Mouse (Mus musculus): Measurements from ENCODE around the gene Hirip3.
A peak's percentile ranks its signal among the peaks of the same experiment; 100 is the strongest.
"Not testable (repeated sequence)": the region's sequence is repeated elsewhere in the genome, so short reads cannot be mapped to it uniquely, and the experiment has no call there.

Hirip3 gene

DNA sequence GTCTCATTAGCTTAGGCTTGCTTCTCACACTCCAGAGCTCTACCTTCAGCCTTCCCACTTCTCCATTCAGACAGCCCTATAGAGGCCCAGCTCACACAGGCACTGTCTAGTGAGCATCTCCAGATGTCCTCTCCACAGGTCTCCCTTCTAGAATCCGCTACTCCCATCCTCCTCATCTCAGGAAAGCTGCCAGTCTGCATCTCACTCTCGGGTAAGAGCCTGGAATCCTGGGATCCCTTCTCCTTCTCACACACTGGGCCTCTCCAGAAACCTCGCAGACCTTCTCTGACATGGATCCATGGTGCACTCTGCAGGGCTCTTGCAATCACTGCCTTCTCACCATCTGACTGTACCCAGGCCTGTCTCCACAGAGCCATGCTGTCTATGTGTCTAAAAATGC lies 6.1 kb upstream of the Hirip3 start:
- peak; percentile 21; the same call in 1 of the 2 replicates for ATAC-seq (ENCODE audit: low TSS enrichment)

DNA sequence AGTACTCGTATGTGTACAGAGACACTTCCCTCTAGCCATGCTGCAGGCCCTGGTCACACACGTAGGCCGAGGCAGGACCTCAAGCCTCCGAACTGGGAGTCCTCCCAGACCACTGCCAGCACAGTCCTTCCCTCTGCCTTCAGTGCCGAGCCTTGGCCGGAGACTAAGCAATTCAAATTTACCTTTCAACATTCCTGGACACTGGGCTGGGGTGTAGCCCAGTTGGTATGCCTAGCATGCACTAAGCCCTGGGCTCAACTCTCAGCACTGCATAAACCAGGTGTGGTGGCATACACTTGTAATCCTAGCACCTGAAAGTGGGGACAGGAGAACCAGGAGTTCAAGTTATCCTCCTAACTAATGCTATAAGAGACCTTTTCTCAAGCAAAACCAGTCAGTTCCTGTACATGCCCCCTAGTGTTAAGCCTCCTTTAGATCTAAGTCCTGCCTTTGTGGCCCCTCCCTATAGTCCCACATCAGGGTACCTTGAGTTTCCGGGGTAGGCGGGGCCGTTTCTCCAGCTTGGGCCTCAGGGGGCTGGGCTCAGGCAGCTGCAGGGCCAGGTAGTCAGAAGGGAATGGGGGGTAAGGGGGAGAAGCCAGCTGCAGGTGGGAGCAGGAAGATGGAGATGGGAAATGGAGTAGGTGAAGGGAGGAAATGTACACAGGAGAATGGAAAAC lies 4.9 kb upstream of the Hirip3 start:
- no peak for ATAC-seq (ENCODE audit: low TSS enrichment)

DNA sequence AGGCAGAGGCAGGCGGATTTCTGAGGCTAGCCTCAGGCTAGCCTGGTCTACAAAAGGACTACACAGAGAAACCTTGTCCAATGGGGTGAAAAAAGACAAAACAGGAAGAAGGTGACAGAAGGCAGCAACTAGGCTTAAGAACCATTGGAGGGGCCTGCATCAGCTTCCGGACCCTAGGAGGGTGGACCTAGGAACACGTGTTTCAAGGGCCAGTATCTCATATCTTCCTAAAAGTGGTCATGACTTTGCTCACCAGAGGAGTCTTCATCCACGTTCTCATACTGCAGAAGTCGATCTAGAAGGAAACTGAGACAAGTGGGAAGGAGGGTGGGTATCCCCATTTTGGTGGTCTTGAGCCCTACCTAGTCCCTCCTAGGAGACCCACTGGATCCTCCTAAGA lies 785 bp upstream of the Hirip3 start:
- ATAC-seq (ENCODE audit: low TSS enrichment): no peak

- peak; percentile 73 for ATAC-seq (ENCODE audit: low TSS enrichment)
Measured at GRCm38 (mm10) chr7:126862147-126862784, 494 bp downstream of the Hirip3 start, which contains the start of gene Ino80e. TSS of gene Ino80e (minus strand) at chr7:126862377.

DNA sequence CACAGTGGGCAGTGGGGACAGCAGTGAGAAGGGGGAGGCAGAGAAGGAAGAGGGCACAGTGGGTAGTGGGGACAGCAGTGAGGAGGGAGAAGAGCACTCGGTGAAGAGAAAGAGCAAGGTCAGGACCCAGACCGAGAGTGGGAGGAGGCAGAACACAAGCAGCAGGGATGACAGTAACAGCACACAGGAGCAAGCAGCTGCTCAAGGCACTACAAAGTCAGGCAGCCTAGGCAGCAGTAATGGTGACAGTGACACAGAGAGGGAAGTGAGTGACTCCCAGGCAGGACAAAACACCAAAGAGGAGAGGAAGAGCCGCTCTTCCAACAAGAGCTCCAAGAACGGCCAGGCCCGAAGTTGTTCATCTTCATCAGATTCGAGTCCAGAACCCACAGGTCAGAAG lies 2.0 kb downstream of the Hirip3 start:
- no peak for ATAC-seq (ENCODE audit: low TSS enrichment)

- no peak for ATAC-seq (ENCODE audit: low TSS enrichment)
Measured at GRCm38 (mm10) chr7:126867534-126867933, 5.8 kb downstream of the Hirip3 start.

DNA sequence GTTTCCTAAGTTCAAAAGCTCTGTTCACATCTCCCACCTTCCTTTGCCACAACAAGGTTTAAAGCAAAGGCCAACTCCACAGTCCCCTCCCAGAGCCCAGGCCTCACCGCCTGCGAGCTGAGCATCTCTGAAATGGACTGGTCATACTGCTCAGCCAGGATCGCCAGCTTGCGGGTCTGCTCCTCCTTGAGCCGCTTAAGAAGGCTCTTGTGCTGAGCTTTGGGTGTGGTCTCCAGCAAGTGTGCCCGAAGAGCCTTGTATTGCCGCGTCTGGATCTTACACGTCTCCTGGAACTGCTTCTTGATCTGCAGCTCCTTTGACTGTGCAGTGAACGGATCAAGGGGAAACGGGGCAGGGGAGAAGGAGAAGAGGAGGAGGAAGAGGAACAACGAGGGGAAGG lies 6.2 kb downstream of the Hirip3 start:
- ATAC-seq (ENCODE audit: low TSS enrichment): no peak

GRCm38 (mm10) chr7:126869780-126870519 lies 8.2 kb downstream of the Hirip3 start:
- no peak for ATAC-seq (ENCODE audit: low TSS enrichment)

DNA sequence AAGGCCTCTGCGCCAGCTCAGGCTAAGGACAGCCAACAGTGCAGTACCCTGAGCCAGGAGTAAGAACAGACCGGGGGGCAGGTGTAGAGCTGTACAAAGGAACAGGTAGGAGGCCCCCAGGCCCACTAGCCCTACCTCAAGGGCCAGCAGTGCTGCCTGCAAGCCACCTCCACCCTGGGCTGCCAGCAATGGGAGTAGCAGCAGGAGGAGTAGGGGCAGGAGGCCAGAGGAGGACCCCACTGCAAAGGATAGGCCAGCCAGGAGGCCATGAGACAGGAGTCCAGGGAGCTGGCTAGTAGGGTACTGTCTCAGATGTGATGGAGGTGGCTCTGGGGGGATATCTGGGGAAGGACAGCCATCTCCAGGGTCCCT lies 8.7 kb downstream of the Hirip3 start:
- ATAC-seq (ENCODE audit: low TSS enrichment): no peak

GRCm38 (mm10) chr7:126877239-126877638 lies 15.5 kb downstream of the Hirip3 start:
- no peak for ATAC-seq (ENCODE audit: low TSS enrichment)

GRCm38 (mm10) chr7:126881040-126881439 lies 19.3 kb downstream of the Hirip3 start:
- no peak for ATAC-seq (ENCODE audit: low TSS enrichment)

DNA sequence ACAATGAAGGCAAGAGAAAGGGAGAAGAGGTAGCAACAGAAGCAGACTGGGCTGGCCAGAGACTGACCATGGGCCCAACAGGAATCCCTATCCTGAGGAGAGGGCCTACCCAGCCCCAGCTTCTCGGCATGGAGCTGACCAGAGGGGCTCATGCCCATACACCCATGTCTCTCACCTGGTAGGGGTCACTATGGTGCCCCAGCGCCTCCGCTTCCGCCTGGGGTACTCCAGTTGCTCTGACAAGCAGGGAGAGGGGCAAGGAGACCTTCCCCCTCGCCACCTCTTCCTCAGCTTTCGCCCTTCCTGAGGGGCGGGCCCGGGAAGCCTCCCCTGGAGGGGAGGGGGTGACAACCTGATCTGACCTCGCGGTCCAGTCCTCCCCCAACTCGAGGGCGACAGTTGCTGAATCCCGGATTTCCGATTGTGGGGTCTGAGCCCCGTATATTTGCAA lies 22.0 kb downstream of the Hirip3 start:
- no peak for ATAC-seq (ENCODE audit: low TSS enrichment)

DNA sequence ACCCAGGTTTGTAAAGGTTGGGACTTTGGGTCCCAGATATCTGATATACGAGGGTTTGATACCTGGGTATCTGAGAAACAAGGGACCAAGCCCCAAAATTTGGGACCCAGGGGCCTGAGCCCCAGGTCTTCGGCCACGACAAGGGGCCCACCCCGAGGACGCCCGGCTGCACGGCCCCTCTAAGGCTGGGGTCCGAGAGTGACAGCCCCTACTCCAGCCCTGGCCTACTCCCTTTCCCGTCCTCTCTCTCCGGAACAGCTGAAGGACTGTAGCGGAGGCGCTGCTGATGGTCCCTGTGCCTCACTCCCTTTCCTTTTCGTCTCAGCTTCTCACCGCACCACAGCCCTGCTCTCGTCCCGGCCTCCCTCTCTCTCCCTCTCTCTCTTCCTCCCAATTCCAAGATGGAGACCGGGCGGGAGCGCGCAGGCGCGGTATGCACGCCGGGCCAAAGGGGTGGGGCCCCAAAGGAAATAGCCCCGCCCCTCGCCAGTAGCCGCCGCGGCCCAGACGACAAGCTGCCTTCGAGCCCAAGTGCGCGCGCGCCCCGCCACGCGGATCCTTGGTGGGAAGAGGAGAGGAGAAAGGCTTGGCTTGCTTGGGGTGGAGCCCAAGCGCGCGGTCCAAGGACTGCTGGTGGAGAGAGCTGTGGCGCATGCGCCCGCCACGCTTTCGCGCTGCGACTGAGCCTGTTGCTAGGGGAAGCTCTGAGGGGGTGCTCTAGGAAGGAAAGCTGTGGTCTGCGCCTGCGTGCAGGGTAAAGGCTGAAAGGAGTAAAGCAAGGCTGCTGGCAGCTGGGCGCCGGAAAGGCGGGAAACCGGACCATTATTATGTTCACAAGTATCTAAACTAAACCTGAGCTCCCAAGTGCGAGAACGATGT lies 22.8 kb downstream of the Hirip3 start, which contains the start of gene Taok2:
TSS of gene Taok2 (minus strand) at position 418 of the 879 bp plus-strand sequence.
- peak; percentile 94 for ATAC-seq (ENCODE audit: low TSS enrichment)

GRCm38 (mm10) chr7:126887281-126887680 lies 25.5 kb downstream of the Hirip3 start:
- no peak for ATAC-seq (ENCODE audit: low TSS enrichment)

DNA sequence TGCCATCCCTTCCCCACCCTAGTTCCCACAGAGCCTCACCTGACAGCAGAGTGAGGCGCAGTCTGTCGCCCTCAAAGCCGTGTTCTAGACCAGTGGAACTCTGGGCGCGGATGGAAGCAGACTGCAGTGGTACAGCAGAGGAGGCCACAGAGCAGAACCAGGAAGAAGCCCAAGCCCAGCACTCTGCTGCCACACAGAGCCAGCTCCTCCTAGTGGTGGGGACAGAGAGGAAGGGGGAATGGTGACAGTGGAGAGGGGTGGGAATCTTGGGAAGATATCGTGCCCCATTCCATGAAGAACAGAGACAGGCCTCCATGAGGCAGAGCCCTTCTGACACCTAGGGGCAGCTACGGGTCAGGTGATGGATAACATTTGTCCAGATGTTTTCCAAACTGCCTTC lies 27.1 kb downstream of the Hirip3 start:
- no peak for ATAC-seq (ENCODE audit: low TSS enrichment)

DNA sequence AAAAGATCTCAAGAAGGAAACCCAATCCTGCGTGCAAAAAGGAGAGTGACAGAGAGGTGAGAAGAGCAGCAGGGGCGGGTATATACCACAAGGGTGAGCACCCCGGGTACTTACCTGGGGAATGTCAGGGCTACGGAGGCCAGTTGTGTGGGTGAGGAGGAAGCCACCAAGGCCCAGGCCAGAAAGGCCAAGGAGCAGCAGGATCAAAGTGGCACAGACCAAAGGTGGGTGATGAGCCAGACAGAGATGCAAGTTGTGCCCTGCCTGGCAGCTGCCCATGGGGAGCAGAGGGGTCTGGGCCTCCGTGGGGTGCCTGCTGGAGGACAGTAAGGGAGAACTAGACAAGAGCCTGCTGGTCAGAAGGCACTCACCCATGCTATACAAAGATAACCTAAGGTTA lies 35.1 kb downstream of the Hirip3 start:
- ATAC-seq (ENCODE audit: low TSS enrichment): no peak

DNA sequence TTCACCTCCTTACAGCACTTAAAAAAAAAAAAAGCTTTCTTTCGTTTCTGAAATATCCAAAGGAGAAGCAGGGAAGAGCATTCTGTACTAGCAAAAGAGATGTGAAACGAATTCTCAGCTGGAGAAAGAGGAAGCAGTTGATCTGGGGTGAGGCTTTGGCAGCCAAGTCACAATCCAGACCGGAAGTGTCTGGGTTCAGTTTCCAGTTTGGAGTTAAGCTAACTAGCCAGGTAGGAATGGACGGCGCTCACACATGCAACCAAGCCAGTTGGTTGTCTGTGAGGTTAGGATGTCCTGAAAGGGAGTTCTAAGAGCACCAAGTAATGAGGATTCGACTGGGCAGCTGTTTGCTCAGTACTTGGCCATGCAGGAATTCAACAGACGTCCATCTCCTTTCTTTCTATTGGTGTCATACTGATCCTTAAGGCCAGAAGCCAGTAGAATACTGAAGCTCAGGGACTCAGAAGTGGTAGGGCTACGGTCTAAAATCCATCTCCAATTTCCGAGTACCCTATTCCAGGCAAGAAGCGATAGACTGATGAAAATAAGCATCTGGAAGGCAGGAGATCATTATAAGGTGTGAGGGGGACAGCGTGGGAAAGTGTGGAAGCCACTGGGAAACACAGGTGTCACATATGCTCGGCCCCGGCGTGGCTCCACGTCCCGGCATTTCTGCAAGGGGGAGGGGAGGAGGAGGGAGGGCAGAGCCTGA lies 35.8 kb downstream of the Hirip3 start:
- ATAC-seq (ENCODE audit: low TSS enrichment): peak; percentile 70

- peak; percentile 88 for ATAC-seq (ENCODE audit: low TSS enrichment)
Measured at GRCm38 (mm10) chr7:126898102-126898990, 36.6 kb downstream of the Hirip3 start.

DNA sequence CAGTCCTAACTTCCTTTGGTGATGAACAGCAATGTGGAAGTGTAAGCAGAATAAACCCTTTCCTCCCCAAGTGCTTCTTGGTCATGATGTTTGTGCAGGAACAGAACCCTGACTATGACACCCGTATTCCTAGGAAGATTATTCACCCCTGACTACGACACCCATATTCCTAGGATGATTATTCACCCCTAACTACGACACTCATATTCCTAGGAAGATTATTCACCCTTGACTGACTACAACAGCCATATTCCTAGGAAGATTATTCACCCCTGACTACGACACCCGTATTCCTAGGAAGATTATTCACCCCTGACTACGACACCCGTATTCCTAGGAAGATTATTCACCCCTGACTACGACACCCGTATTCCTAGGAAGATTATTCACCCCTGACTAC lies 38.0 kb downstream of the Hirip3 start:
- not testable (repeated sequence) for ATAC-seq (ENCODE audit: low TSS enrichment)

DNA sequence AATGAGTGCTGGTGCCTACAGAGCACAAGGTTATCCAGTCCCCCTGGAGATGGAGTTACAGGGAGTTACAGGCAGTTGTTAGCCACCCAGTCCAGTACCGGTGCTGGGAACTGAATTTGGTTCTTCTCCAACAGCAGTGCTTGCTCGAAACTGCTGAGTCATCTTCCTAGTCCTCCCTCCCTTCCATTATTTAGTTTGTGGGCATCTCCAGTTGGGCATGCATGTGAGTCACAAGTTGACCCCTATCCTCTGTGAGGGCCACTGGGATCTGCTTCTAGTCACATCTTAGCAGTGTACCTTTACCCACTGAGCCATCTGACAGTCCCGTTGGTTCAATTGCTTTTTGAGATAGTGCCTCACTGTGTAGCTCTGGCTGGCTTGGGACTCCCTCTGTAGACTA lies 43.8 kb downstream of the Hirip3 start:
- no peak for ATAC-seq (ENCODE audit: low TSS enrichment)

Data from frontal cortex, adult (tissue).